Mouse (Mus musculus) right cerebral cortex, postnatal 10 days (tissue): ENCODE data around the gene Wscd2.
A peak's percentile ranks its signal among the peaks of the same experiment; 100 is the strongest.

Experiments used
- DNase-seq, 2 experiments: peaks; one replicate each; pipeline ENCODE4 v3.0.0; 2021; ENCODE audit warnings: low spot score in 2 of 2

The Wscd2 gene

DNA sequence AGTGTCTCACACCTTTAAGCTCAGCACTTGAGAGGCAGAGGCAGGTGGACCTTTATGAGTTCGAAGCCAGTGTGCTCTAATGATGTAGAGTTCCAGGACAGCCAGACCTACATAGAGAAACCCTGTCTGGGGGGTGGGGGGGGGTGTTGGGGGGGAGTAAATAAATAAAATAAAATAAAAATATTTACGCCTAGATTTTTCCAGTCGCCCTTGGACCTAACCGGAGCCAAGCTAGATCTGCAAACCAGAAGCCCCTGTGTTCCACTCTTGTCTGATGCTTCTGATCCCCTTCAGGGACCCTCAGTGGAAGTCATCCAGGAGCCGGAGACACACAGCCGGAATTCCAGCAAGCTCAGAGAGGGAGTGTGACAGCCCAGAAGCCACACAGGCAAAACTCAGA, at the start of gene Wscd2:
Wscd2 (plus strand) TSS at position 301 of the 400 bp plus-strand sequence.
- DNase-seq: no peak

DNA sequence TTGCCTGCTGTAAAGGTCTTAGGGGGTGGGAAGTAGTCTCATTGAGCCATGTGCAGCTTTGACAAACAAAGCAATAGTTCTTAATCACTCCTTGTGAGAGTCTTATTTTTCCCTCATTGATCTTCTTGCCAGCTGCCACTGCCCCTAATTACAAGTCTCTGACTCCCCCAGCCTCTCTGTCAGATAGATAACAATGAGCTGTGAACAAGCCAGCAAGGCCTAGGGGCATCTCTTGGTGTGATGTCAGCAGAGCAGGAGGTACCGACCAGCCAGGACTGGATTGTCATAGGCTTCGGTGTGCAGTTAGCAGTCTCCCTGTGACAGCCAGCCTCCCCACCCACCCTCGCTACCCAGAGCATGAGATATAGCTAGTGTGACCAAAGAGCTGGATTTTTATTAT, 48.0 kb upstream of the Wscd2 start:
- no peak for DNase-seq

DNA sequence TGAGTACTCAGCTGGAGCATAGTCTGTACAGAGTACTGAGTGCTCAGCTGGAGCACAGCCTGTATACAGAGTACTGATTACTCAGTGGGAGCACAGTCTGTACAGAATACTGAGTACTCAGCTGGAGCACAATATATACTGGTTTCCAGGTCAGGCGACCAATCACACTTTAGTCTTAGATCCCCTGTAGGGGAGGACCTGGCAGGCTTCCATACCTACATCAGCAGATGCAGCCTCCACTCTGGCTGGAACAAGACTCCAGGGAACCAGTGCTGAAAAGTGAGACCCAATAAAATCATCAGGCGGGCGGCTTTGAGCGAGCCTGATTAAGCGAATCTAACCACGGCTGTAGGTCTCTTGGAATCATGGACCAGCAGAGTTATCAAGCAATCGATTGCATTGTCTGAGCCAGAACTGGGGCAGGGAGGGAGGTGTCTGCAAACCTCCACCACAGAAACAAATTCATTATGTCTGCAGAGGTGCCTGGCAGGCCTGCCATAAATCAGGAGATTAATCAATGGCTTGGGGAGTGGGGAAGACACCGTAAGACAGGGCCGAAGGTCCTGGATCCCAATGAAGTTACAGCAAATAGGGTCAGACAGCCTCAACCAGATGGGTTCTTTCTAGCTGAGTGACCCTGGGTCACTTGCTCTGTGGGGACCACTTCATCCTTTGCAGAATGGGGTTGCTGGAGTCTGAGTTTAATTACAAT, 42.0 kb upstream of the Wscd2 start:
- no peak for DNase-seq

DNA sequence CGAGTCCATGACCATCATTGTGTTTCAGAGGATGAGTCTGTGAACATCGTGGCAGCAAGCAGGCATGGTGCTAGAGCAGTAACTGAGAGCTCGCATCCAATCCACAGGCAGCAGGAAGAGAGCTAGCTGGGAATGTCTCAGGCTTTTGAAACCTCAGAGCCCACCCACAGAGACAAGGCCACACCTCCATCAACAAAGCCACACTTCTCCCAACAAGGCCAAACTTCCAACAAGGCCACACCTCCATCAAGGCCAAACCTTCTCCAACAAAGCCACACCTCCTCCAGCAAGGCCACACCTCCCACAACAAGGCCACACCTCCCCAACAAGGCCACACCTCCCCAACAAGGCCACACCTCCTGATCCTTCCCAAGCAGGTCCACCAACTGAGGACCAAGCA, 40.8 kb upstream of the Wscd2 start:
- no peak for DNase-seq

DNA sequence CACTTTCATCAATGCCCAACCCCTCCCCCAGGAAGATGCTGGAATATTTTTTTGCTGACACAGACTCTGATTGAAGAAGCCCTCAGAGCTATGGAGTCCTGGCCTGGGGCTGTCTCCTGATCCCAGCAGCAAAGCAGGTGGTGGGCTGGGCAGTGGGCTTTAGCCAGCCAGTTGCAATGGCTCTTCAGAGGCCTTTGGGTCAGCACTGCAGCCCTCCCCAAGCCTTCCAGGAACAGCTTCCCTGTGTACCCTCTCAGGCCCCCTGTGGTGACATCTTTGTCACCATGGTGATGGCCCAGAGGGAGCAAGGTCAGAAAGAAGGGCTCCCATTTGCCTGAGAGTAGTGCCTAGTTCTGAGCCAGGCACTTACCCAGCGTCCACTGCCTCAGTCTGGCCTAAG, 37.4 kb upstream of the Wscd2 start:
- DNase-seq: no peak

DNA sequence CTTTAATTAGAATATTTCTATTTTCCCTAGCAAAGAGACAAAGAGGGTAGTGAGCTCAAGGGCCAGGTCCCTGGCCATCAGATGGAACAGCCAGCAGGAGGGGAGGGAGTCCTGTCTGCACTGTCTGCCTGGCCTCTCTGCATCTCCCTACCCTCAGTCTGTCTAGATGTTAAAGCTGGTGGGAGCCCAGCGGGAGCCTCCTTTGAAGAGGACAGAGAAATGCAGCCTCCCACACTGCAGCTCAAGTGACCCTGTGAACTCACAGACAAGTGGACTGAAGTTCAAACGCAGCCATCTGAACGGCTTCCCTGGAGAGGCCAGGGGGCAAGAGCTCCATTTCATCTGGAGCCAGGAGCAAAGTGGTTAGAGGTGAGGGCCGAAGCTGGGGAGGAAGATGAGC, 36.8 kb upstream of the Wscd2 start:
- no peak for DNase-seq

DNA sequence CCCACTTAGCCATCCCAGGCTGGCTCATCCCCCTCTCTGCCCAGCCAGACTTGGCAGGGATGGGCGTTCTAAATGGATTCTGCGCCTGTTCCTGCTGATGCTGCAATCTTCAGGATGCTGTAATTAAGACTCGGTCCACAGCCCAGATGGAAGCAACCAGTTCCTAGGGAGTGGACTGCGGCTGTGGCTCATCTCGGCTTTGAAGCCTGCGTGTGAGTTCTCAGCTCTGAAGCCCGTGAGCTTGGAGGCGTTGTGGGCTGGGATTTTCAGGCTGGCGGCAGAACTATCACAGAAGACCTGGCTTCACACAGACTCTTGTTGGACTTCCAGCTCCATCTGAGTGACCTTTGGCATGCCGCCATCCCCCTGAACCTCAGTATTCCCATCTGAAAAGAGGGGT, 34.1 kb upstream of the Wscd2 start:
- DNase-seq: peak; percentile 64 to 71

DNA sequence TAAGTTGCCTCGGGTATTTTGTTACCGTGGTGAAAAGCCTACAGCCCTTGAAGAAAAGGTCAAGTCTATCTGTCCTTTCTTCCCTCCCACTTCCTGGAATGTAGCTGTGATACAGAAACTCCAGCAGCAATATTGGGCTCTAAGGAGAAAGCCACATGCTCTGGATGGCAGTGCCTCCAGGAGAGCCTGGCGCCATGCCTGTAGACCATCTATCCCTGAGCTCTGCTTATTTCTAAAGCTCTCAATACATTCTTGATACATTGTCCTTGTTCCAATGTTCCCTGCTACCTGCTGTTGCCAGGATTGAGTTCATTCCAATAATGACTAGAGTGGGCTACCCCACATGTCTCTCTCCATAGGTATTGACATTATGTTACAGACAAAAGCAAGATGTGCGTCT, 33.4 kb upstream of the Wscd2 start:
- no peak for DNase-seq

DNA sequence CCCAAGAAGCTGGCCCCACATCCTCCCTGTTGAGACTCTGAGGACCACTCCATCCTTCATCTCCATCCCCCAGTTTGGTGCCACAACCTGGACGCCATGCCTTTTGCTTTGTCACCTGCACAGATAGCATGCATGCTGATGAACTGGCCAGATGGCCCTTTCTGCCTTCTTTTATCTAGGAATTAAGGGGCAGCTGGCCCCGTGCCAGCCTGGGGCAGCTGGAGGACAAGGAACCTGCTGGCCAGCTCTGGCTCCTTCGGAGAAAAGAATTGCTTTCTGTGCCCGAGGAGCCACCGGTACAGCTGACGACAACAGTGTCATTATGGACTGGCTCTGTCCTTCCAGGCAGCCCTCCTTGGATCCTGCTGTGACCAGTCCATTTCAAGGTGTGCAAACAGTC, 32.9 kb upstream of the Wscd2 start:
- no peak for DNase-seq

DNA sequence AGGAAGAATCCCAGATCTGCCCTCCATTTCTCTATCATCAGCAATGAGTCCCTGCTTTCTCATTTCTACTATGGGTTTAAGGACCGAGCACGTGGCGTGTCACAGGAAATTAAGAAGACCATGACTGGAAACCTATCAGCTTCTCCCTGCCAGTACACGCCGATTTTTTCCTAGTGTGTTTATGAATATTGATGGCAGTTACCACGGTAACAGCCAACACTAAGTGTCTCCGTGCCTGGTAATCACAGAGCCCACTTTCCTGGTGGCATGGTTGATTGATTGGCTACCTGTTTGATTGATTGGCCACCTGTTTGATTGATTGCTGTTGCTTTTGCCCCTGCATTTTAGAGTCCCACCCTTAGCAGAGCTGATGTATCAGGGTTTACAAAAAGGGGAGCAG, 30.2 kb upstream of the Wscd2 start:
- DNase-seq: no peak

DNA sequence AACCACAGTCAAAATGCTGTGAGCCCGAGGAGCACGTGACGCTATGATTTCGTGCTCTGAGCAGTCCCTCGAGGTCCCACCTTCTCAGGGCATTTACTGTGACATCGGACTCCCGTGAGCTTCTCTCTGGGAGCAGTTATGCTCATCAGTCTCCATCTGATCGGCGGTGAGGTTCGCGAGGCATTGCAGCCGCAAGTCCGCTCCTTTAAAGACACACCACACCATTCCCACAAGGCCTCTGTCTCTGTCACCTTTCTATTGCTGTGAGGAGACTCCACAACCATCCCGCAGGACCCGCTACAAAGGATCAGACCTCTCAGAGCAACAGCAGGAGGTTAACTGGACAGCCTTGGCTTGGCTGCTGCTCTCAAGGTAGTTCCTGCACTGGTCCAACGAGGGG, 28.6 kb upstream of the Wscd2 start:
- no peak for DNase-seq

DNA sequence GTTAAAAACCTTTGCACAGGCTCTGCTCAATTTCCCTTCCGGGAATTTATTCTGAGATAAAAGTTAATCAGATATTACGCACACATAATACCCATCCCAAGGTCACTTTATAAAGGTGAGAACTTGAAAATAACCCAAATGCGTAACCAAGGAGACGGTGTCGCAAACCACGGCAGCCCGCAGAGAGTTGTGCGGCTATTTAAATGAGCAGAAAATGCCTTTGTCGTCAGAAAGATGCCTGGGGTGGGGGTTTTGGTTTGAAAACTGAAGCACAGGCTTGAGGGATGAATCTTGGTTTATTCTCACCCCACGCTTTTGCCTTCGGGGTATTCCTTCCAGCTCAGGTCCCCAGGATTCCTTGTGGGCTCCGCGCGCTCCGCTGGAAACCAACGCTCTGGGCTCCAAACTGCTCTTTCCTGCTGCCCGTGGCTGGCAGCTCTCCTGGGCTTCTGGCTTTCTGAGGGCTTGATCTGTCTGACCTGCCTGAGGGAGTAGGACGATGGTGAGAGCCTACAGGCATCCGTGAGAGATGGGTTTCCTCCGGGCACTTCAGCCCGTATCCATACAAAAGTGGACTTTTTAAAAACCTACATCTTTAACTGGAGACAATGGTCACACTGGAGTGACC, 28.0 kb upstream of the Wscd2 start:
- peak; percentile 48 to 62 for DNase-seq

DNA sequence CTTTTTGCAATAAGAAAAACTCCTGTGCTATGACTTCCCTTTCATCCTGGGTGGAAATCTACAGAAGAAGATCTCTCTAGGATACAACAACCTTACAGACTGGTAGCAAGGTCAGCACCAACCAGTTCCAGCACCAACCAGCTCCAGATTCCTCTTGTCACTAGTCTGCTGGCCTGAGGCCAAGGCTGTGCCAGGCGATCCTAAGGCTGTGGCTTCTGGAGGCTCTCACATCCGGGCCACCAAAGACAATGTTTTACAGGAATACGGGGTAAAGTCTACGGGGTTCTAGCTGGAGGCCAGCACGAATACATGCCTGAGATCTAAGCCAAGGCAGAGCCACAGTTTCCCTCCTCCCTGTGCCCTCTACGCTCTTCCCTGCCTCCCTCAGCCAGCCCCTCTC, 25.4 kb upstream of the Wscd2 start:
- no peak for DNase-seq

DNA sequence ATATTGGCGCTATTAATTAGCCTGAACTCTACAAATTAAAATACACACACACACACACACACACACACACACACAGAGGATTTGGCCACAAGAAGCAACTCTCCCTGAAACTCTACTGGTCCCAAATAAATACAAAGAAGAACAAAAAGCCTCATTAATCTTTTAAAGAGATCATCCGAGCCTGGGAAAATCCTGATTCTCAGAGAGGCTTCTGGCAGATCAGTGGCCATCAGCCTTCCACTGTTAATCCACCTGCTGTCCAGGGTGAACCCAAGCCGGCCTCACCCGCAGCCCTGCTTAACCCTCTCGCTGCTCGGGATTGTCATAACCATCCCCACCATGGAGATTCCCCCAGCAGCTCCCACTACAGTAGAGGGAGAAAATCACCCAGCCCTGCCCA, 23.6 kb upstream of the Wscd2 start:
- no peak for DNase-seq

DNA sequence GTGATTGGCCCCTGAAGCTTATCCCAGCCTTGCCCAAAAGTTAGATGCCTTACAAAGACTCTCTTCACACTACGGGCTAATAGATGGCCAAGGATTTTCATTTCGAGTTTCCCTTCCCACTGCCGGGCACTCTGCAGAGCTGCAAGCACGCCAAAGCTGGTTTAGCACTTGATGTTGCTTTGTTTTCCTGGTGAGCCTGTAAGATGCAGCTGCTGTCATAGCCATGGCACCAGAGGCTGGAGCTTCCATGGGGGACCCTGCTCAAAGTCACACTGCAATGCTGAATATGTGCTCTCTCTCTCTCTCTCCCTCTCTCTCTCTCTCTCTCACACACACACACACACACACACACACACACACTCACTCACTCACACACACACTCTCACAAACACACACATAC, 23.1 kb upstream of the Wscd2 start:
- no peak for DNase-seq

DNA sequence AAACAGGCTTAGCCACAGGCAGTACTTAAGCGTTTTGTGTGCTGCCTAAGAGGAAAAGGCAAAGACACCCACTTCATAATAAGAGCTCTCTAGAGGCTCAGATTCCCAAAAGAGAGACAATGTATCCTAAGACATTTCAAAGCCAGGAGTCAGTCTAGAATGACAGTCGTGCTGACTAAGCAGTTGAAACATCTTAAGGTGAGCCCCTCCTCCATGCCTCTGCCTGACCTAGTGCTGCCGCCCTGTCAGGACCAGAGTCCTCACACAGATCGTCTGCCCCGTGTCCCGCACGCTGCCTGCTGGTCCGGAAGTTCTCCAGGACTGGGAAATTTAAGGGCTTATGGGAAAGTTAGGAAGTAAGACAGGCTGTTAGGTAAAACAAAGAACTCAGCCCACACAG, 22.4 kb upstream of the Wscd2 start:
- no peak for DNase-seq

DNA sequence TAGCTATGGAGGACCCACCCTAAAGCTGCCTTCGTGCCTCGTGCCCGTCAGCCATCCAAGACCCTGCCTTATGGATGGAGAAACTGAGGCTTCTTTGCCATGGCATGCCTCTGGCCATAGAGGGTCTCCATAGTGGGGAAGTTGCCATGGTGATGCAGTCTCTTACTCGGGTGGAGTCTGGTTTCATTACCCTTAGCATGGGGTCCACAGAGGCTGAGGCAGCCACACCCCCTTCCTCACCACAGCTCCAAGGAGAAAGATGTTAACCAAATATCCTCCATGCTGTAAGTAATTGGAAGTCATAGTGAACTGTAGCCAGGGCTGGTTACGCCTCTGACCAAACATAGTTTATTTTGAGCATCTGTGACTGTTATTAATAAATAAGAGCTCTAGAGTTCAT, 21.5 kb upstream of the Wscd2 start:
- DNase-seq: no peak

DNA sequence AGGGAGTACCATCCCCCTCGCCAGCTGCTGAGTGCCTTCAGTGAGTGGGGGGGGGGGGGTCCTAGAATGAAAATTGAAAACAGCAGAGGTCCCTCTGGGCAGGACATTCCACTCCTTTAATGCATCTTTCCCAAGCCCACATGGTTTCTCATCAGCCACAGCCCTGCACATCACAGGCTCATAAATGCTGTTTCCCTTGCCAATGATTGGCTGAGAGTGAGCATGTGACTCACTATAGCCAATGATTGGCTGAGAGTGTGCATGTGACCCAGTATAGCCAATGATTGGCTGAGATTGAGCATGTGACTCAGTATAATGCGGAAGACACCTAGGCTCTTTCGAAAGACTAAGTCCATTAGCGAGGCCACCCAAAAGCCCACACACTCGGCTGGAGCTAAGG, 20.9 kb upstream of the Wscd2 start:
- DNase-seq: no peak

DNA sequence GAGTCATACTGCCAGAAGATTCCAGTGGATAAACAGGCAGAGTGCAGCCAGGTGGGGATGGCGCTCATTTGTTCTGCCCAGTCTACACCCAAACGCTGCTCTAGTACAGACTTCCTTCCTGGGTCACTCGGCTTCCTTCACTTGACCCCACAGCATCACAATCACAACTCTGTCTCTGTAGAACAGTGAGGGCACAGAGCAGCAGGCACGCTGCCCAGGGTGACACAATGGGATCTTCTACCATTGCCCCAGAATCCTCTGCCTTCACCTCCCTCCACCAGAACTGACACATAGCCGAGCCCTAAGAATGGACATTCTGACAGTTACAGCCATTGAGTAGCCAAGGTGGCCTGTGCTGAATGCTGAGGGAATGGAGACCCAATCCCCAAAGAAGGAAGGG, 20.3 kb upstream of the Wscd2 start:
- no peak for DNase-seq

DNA sequence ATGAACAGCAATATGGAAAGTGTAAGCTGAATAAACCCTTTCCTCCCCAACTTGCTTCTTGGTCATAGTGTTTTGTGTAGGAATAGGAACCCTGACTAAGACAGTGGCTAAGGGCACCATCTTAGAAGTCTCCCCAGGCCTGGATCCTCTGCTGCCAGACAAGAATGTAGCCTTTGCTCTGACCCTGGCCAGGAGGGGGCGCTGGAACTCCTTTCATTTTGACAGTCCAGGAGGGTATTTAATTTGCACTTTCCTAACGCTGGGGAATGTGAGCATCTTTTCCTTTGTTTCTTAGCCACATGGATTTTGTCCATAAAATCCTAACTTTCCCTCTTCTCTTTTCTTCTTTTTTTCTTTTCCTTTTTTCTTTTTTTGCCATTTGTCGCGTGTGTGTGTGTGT, 18.7 kb upstream of the Wscd2 start:
- DNase-seq: peak in 1 of 2 experiments; percentile 70

DNA sequence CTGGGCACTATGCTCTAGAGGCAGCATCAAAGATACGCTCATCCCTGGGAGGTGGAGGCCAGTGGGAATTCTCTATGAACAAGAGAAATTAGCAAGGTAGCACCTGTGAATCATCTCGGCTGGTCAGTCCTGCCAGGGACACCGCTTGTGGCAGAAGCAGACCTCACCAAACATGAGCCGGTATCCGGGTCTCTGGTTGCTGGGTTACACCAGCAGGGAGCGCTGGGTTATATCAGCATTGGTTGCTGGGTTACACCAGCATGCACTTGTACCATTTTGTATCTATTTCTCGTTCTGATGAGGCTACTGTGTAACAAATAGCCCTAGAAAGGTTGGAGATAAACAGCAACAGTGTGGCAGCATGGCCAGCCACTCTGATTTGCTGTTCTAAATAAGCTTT, 17.8 kb upstream of the Wscd2 start:
- no peak for DNase-seq

DNA sequence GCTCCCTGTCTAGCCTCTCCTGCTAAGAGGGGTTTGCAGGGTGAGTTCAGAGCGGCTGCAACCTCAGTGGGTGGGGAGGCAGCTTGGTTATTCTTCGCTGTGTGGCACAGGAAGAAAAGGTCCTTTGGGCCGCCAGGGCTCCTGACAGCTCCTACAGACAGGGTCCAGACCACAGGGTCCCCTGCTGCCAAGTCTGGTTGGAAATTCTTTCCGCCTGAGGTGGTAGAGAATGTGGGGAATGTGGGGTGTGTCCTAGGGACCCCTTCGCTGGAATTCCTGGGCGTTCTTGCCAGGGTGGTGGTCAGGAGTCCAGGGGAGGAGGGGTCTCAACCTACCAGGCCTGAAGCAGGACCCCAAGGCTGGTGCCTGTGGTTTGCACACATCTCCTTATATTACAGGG, 13.3 kb upstream of the Wscd2 start:
- no peak for DNase-seq

DNA sequence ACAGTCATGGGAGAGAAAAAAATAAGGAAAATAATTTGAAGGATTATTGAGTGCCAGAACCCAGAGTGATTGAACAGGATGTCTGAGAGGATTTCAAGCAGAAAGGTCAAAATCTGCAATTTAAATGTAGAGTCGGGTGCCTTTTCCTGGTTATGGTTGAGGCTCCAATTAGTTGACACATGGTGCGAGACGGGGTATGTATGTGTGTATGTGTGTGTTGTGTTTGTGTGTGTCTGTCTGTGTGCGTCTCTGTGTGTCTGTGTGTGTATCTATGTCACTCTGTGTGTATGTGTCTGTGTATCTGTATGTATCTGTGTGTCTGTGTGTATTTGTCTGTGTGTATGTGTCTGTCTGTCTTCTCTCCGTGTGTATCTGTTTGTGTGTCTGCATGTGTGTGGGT, 11.1 kb upstream of the Wscd2 start:
- DNase-seq: no peak

DNA sequence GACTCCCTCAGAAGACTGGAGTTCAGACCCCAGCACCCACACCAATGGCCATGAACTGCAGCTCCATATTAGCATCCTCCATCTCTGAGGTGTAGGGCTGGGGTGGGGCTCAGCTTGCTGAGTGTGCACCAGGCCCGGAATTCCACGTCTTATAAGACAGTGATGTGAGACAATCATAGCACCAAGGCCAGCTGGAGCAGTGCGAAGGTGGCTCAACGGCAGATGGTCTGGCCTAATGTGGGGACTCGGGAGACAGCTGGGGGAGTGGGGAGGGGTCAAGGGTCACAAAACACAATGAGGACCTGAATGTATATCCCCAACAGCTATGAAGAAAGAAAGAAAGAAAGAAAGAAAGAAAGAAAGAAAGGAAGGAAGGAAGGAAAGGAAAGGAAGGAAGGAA, 9.7 kb upstream of the Wscd2 start:
- DNase-seq: no peak
